Mouse (Mus musculus): ENCODE measurements around the gene Dst. TPM values are rescaled to one million over a fixed set of nuclear protein-coding genes. Genes with fewer than 3 reads are reported as not detected.

Gene Dst
- total and polyA plus RNA-seq, 2 experiments from 2014 or later, result 23.1 to 134 TPM

- no peak overlapping the region for H3K4me3 ChIP-seq (ENCODE audit: low read depth, low read length)
- no peak overlapping the region for H3K4me2 ChIP-seq (ENCODE audit: low read depth)
- WGBS, result 81% methylated on average over 15 of the region's 15 CpGs
- H3K27ac ChIP-seq (ENCODE audit: low read depth, low read length), result no peak overlapping the region
- no peaks in the 10 kb centered on the region for H3K9me3 ChIP-seq (ENCODE audit: low read length)
- TF ChIP-seq CTCF (IDR thresholded peaks at IDR 0.05; ENCODE audit: low read depth), result no peak
- no peaks in the 10 kb centered on the region for H3K4me1 ChIP-seq (ENCODE audit: insufficient read depth)
- ATAC-seq (no peak), DNase-seq (no peak)
- no peaks in the 10 kb centered on the region for H3K27me3 ChIP-seq (ENCODE audit: insufficient read depth, low read length)
- no peaks in the 10 kb centered on the region for H3K36me3 ChIP-seq (ENCODE audit: insufficient read depth)
- no peak overlapping the region for H3K9ac ChIP-seq
These were observed 219.9 kb downstream of the Dst start for GRCm38 (mm10) chr1:34127714-34128474.

- TF ChIP-seq CTCF (IDR thresholded peaks at IDR 0.05; ENCODE audit: low read depth), result no peak
- Histone ChIP-seq H3K36me3 (ENCODE audit: insufficient read depth) (no peaks in the 10 kb centered on the region), H3K9ac (no peak overlapping the region), H3K27ac (ENCODE audit: low read depth, low read length) (no peak overlapping the region), H3K4me2 (ENCODE audit: low read depth) (no peak overlapping the region), H3K27me3 (ENCODE audit: insufficient read depth, low read length) (no peaks in the 10 kb centered on the region), H3K9me3 (ENCODE audit: low read length) (no peaks in the 10 kb centered on the region), H3K4me1 (ENCODE audit: insufficient read depth) (no peaks in the 10 kb centered on the region), H3K4me3 (ENCODE audit: low read depth, low read length) (no peak overlapping the region)
- DNase-seq (no peak), ATAC-seq (no peak)
- 92% methylated on average over 2 of the region's 2 CpGs for WGBS
These were observed 220.8 kb downstream of the Dst start for GRCm38 (mm10) chr1:34128796-34129195.

GRCm38 (mm10) chr1:34129691-34130090, 221.7 kb downstream of the Dst start:
- H3K4me1 ChIP-seq (ENCODE audit: insufficient read depth), result no peaks in the 10 kb centered on the region
- H3K36me3 ChIP-seq (ENCODE audit: insufficient read depth), result no peaks in the 10 kb centered on the region
- no peak for TF ChIP-seq CTCF (IDR thresholded peaks at IDR 0.05; ENCODE audit: low read depth)
- H3K4me2 ChIP-seq (ENCODE audit: low read depth), result no peak overlapping the region
- H3K27me3 ChIP-seq (ENCODE audit: insufficient read depth, low read length), result no peaks in the 10 kb centered on the region
- no peak for DNase-seq
- H3K9me3 ChIP-seq (ENCODE audit: low read length), result no peaks in the 10 kb centered on the region
- no peak overlapping the region for H3K27ac ChIP-seq (ENCODE audit: low read depth, low read length)
- H3K4me3 ChIP-seq (ENCODE audit: low read depth, low read length), result no peak overlapping the region
- no peak overlapping the region for H3K9ac ChIP-seq
- WGBS, result 85% methylated on average over 9 of the region's 9 CpGs
- ATAC-seq, result no peak

GRCm38 (mm10) chr1:34130804-34131203, 222.8 kb downstream of the Dst start:
- H3K9ac ChIP-seq, result no peak overlapping the region
- 35% methylated on average over 10 of the region's 10 CpGs for WGBS
- no peaks in the 10 kb centered on the region for H3K9me3 ChIP-seq (ENCODE audit: low read length)
- no peak overlapping the region for H3K27ac ChIP-seq (ENCODE audit: low read depth, low read length)
- peaks cover 5% of the 10 kb centered on the region; the same call in 1 of the 2 replicates for H3K36me3 ChIP-seq (ENCODE audit: insufficient read depth)
- no peak for DNase-seq
- no peak overlapping the region for H3K4me2 ChIP-seq (ENCODE audit: low read depth)
- no peaks in the 10 kb centered on the region for H3K27me3 ChIP-seq (ENCODE audit: insufficient read depth, low read length)
- no peak overlapping the region for H3K4me3 ChIP-seq (ENCODE audit: low read depth, low read length)
- H3K4me1 ChIP-seq (ENCODE audit: insufficient read depth), result no peaks in the 10 kb centered on the region
- TF ChIP-seq CTCF (IDR thresholded peaks at IDR 0.05; ENCODE audit: low read depth), result no peak
- no peak for ATAC-seq

GRCm38 (mm10) chr1:34132875-34133274, 224.8 kb downstream of the Dst start:
- WGBS, result 88% methylated on average over 16 of the region's 16 CpGs

GRCm38 (mm10) chr1:34135535-34135934, 227.5 kb downstream of the Dst start:
- ATAC-seq, result no peak
- no peaks in the 10 kb centered on the region for H3K9me3 ChIP-seq (ENCODE audit: low read length)
- no peak overlapping the region for H3K27ac ChIP-seq (ENCODE audit: low read depth, low read length)
- no peak overlapping the region for H3K4me2 ChIP-seq (ENCODE audit: low read depth)
- H3K4me1 ChIP-seq (ENCODE audit: insufficient read depth), result 0 out of 2 replicates have a peak, but pooled peaks cover 3% of the 10 kb centered on the region
- TF ChIP-seq CTCF (IDR thresholded peaks at IDR 0.05; ENCODE audit: low read depth), result no peak
- no peaks in the 10 kb centered on the region for H3K27me3 ChIP-seq (ENCODE audit: insufficient read depth, low read length)
- DNase-seq, result no peak
- 94% methylated on average over 3 of the region's 3 CpGs for WGBS
- H3K9ac ChIP-seq, result no peak overlapping the region
- H3K36me3 ChIP-seq (ENCODE audit: insufficient read depth), result peaks cover 6% of the 10 kb centered on the region; the same call in 1 of the 2 replicates
- no peak overlapping the region for H3K4me3 ChIP-seq (ENCODE audit: low read depth, low read length)

More at GRCm38 (mm10) chr1:34132875-34133274, 224.8 kb downstream of the Dst start:
- DNase-seq (no peak), ATAC-seq (no peak)
- Histone ChIP-seq H3K36me3 (ENCODE audit: insufficient read depth) (peaks cover 6% of the 10 kb centered on the region; the same call in 1 of the 2 replicates), H3K9ac (no peak overlapping the region), H3K4me1 (ENCODE audit: insufficient read depth) (no peaks in the 10 kb centered on the region), H3K4me2 (ENCODE audit: low read depth) (no peak overlapping the region), H3K27me3 (ENCODE audit: insufficient read depth, low read length) (no peaks in the 10 kb centered on the region), H3K4me3 (ENCODE audit: low read depth, low read length) (no peak overlapping the region), H3K27ac (ENCODE audit: low read depth, low read length) (no peak overlapping the region), H3K9me3 (ENCODE audit: low read length) (no peaks in the 10 kb centered on the region)
- no peak for TF ChIP-seq CTCF (IDR thresholded peaks at IDR 0.05; ENCODE audit: low read depth)

GRCm38 (mm10) chr1:34139191-34139853, 231.3 kb downstream of the Dst start:
- H3K9me3 ChIP-seq (ENCODE audit: low read length), result no peaks in the 10 kb centered on the region
- ATAC-seq, result no peak
- 0 out of 2 replicates have a peak, but pooled peaks cover 3% of the 10 kb centered on the region for H3K4me1 ChIP-seq (ENCODE audit: insufficient read depth)
- no peak for TF ChIP-seq CTCF (IDR thresholded peaks at IDR 0.05; ENCODE audit: low read depth)
- H3K36me3 ChIP-seq (ENCODE audit: insufficient read depth), result peaks cover 6% of the 10 kb centered on the region; the same call in 1 of the 2 replicates
- no peak overlapping the region for H3K4me3 ChIP-seq (ENCODE audit: low read depth, low read length)
- WGBS, result 56% methylated on average over 13 of the region's 13 CpGs
- H3K4me2 ChIP-seq (ENCODE audit: low read depth), result no peak overlapping the region
- DNase-seq, result no peak
- H3K27ac ChIP-seq (ENCODE audit: low read depth, low read length), result no peak overlapping the region
- no peak overlapping the region for H3K9ac ChIP-seq
- H3K27me3 ChIP-seq (ENCODE audit: insufficient read depth, low read length), result no peaks in the 10 kb centered on the region
